Mouse (Mus musculus) embryonic facial prominence, embryonic 13.5 days (tissue): ENCODE data around the gene Hbq1b. TPM values are rescaled to one million over a fixed set of nuclear protein-coding genes. Genes with fewer than 3 reads are reported as not detected.
A peak's percentile ranks its signal among the peaks of the same experiment; 100 is the strongest.

ENCODE experiments used
- ATAC-seq: fragments of 200-750 bp; cut with Nextera tagmentation; 2 replicates; pipeline ENCODE4 v1.8.0; 2017; ENCODE audit warnings: low read depth; ENCODE audit not compliant: insufficient number of reproducible peaks, insufficient read depth, low FRiP score, low TSS enrichment
- H3K27ac ChIP-seq: fragments of 300-500 bp; sonication (generic); 2 replicates; pipeline ENCODE4 v1.5.1; 2015; ENCODE audit warnings: moderate library complexity, mild to moderate bottlenecking, inconsistent platforms
- H3K27me3 ChIP-seq: fragments of 300-500 bp; sonication (generic); 2 replicates; pipeline ENCODE4 v1.6.1; 2015; ENCODE audit warnings: mild to moderate bottlenecking, inconsistent platforms
- H3K36me3 ChIP-seq: fragments of 300-500 bp; sonication (generic); 2 replicates; pipeline ENCODE4 v1.6.1; 2015; ENCODE audit warnings: mild to moderate bottlenecking, inconsistent platforms
- H3K4me1 ChIP-seq: fragments of 300-500 bp; sonication (generic); 2 replicates; pipeline ENCODE4 v1.6.1; 2015; ENCODE audit warnings: inconsistent platforms
- H3K4me2 ChIP-seq: fragments of 300-500 bp; sonication (generic); 2 replicates; pipeline ENCODE4 v1.6.1; 2015; ENCODE audit warnings: moderate library complexity, mild to moderate bottlenecking, inconsistent platforms
- H3K4me3 ChIP-seq: fragments of 300-500 bp; sonication (generic); 2 replicates; pipeline ENCODE4 v1.5.1; 2015; ENCODE audit warnings: mild to moderate bottlenecking, inconsistent platforms
- H3K9ac ChIP-seq: fragments of 300-500 bp; sonication (generic); 2 replicates; pipeline ENCODE4 v1.6.1; 2015; ENCODE audit warnings: mild to moderate bottlenecking, inconsistent platforms
- H3K9me3 ChIP-seq: fragments of 300-500 bp; sonication (generic); 2 replicates; pipeline ENCODE4 v1.6.1; 2016; ENCODE audit warnings: inconsistent platforms
- WGBS: fragments of 180-500 bp; shearing (Covaris S2); methylation state at CpG from one replicate; pipeline ENCODE4 v1.1.7; 2015; ENCODE audit warnings: mixed read lengths; 5-methylcytosine and 5-hydroxymethylcytosine counted together
- polyA plus RNA-seq: library from polyadenylated mRNA; unstranded; fragments of >200 nt; fragmentation: Nextera tagmentation; extraction: Ambion mirVana; gene quantifications from 2 replicates; pipeline ENCODE4 v1.2.1, GENCODE M21; 2015

The Hbq1b gene
- polyA plus RNA-seq, 1 experiment from 2014 or later: 1.6 TPM

DNA sequence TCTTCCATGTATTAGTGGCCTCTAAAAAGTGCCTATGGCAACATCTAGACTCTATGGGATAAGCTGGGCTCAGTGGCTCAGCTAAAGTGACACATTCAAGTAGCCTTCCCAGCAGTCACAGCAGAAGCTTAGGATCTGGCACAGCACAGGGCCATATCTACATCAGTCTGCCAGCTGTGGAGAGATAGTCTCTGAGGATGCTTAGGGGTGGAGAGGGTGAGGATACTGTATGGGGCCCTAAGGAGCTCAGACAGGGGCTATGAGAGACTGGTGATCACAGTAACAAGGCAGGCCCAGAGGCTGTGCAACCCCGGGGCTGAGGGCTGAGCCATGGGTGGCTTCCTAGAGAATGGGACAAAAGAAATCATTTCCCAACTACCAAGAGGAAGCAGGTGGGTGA, 20.2 kb downstream of the Hbq1b start:
- no peak overlapping the region for H3K9ac ChIP-seq
- H3K27me3 ChIP-seq: peaks cover 3% of the 10 kb centered on the region; the same call in 1 of the 2 replicates
- no peak overlapping the region for H3K27ac ChIP-seq
- ATAC-seq: no peak
- H3K4me1 ChIP-seq: no peaks in the 10 kb centered on the region
- WGBS: 79% methylated on average over 1 of the region's 1 CpGs
- no peak overlapping the region for H3K4me2 ChIP-seq
- no peaks in the 10 kb centered on the region for H3K9me3 ChIP-seq
- no peak overlapping the region for H3K4me3 ChIP-seq
- no peaks in the 10 kb centered on the region for H3K36me3 ChIP-seq

GRCm38 (mm10) chr11:32309446-32309845, 22.7 kb downstream of the Hbq1b start:
- no peak overlapping the region for H3K4me3 ChIP-seq
- no peak for ATAC-seq
- no peaks in the 10 kb centered on the region for H3K4me1 ChIP-seq
- 59% methylated on average over 4 of the region's 4 CpGs for WGBS
- H3K4me2 ChIP-seq: no peak overlapping the region
- H3K9ac ChIP-seq: no peak overlapping the region
- H3K36me3 ChIP-seq: no peaks in the 10 kb centered on the region
- no peaks in the 10 kb centered on the region for H3K9me3 ChIP-seq
- no peaks in the 10 kb centered on the region for H3K27me3 ChIP-seq
- H3K27ac ChIP-seq: no peak overlapping the region

- no peaks in the 10 kb centered on the region for H3K36me3 ChIP-seq
- H3K9ac ChIP-seq: no peak overlapping the region
- H3K9me3 ChIP-seq: no peaks in the 10 kb centered on the region
- 63% methylated on average over 3 of the region's 3 CpGs for WGBS
- no peak overlapping the region for H3K4me2 ChIP-seq
- no peaks in the 10 kb centered on the region for H3K4me1 ChIP-seq
- no peak overlapping the region for H3K4me3 ChIP-seq
- no peaks in the 10 kb centered on the region for H3K27me3 ChIP-seq
- H3K27ac ChIP-seq: no peak overlapping the region
- no peak for ATAC-seq
Observed at GRCm38 (mm10) chr11:32309928-32310327, 23.2 kb downstream of the Hbq1b start.

DNA sequence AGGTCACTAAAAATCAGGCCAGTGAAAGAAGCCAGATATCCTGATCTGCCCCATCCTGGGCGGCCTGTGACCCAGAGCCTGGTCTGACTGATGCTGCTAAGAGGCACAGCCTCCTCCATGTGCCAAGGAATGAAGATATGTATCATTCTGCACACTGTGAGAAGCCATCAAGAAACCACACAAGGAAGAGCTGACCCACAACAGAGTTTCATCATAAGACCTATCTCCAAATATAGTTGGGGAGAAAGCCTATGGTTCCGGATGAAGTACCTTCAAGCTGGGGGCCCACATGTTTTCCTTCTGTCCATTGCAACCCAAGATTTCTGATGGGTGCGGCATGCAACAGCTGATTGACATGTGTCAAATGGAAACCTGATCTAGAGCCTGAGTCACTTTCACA, 29.2 kb downstream of the Hbq1b start:
- no peak overlapping the region for H3K9ac ChIP-seq
- 81% methylated on average over 3 of the region's 3 CpGs for WGBS
- H3K4me1 ChIP-seq: no peaks in the 10 kb centered on the region
- H3K27ac ChIP-seq: no peak overlapping the region
- H3K9me3 ChIP-seq: no peaks in the 10 kb centered on the region
- no peaks in the 10 kb centered on the region for H3K27me3 ChIP-seq
- no peak overlapping the region for H3K4me3 ChIP-seq
- no peaks in the 10 kb centered on the region for H3K36me3 ChIP-seq
- no peak for ATAC-seq
- no peak overlapping the region for H3K4me2 ChIP-seq

- Histone ChIP-seq H3K4me1 (peaks cover 5% of the 10 kb centered on the region; the same call in 1 of the 2 replicates), H3K27me3 (no peaks in the 10 kb centered on the region), H3K27ac (no peak overlapping the region), H3K9me3 (no peaks in the 10 kb centered on the region), H3K4me2 (no peak overlapping the region), H3K36me3 (no peaks in the 10 kb centered on the region), H3K9ac (no peak overlapping the region), H3K4me3 (no peak overlapping the region)
- WGBS: 64% methylated on average over 11 of the region's 11 CpGs
- ATAC-seq: no peak
Observed at GRCm38 (mm10) chr11:32320507-32321195, 33.9 kb downstream of the Hbq1b start.

DNA sequence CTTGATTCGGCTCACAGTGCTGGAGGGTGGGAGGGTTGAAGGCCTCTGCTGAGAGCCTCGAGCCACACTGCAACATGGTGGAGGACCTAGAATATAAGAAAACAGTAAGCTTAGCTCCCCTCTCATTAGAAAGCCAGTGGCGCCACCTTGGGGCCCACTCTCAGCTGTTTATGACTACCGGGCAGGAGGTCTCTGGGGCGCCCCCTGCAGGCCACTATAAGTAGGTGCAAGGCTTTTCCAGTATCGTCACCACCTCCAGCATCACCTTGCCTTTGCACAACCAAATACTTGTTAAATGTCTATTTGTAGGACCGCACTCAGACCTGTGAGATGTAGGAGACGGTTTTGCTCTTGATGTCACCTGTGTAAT, 34.4 kb downstream of the Hbq1b start:
- Histone ChIP-seq H3K9me3 (no peaks in the 10 kb centered on the region), H3K4me2 (no peak overlapping the region), H3K9ac (no peak overlapping the region), H3K4me1 (peaks cover 5% of the 10 kb centered on the region; the same call in 1 of the 2 replicates), H3K36me3 (no peaks in the 10 kb centered on the region), H3K27ac (no peak overlapping the region), H3K27me3 (no peaks in the 10 kb centered on the region), H3K4me3 (no peak overlapping the region)
- ATAC-seq: no peak
- 40% methylated on average over 8 of the region's 8 CpGs for WGBS

DNA sequence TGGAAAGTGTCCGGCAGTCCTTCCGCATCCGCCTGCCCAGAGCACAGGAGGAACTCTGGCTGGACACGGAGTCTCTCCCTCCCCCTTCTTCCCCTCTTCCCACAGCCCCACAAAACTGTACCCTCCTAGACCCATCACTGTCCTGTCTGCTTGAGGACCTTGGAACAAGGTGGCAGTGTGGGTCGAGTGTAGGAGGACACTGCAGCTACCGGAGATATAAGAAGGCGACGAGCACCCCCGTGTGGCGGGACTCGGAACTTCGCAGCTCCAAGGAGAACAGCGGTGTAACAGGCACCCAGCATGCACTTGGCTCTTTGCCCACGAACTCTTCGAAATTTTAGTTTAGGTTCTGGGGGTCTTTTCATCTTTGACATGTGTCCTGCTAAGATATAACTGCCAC, 37.8 kb downstream of the Hbq1b start:
- peak overlapping the region; percentile 60 for H3K9ac ChIP-seq
- peak; percentile 76 for ATAC-seq
- 12% methylated on average over 15 of the region's 15 CpGs for WGBS
- H3K4me2 ChIP-seq: peak overlapping the region; percentile 55
- H3K4me3 ChIP-seq: peak overlapping the region; percentile 27
- H3K4me1 ChIP-seq: peaks cover 5% of the 10 kb centered on the region; the same call in 1 of the 2 replicates
- no peaks in the 10 kb centered on the region for H3K9me3 ChIP-seq
- H3K36me3 ChIP-seq: no peaks in the 10 kb centered on the region
- 0 out of 2 replicates have a peak, but pooled peaks cover 4% of the 10 kb centered on the region for H3K27me3 ChIP-seq
- H3K27ac ChIP-seq: no peak overlapping the region

- H3K36me3 ChIP-seq: no peaks in the 10 kb centered on the region
- H3K27me3 ChIP-seq: 0 out of 2 replicates have a peak, but pooled peaks cover 4% of the 10 kb centered on the region
- no peak overlapping the region for H3K9ac ChIP-seq
- H3K4me1 ChIP-seq: peaks cover 9% of the 10 kb centered on the region; the same call in 1 of the 2 replicates
- H3K9me3 ChIP-seq: no peaks in the 10 kb centered on the region
- H3K4me2 ChIP-seq: no peak overlapping the region
- WGBS: 48% methylated on average over 6 of the region's 6 CpGs
- no peak overlapping the region for H3K27ac ChIP-seq
- H3K4me3 ChIP-seq: no peak overlapping the region
- ATAC-seq: no peak
Observed at GRCm38 (mm10) chr11:32331075-32331474, 44.3 kb downstream of the Hbq1b start.

DNA sequence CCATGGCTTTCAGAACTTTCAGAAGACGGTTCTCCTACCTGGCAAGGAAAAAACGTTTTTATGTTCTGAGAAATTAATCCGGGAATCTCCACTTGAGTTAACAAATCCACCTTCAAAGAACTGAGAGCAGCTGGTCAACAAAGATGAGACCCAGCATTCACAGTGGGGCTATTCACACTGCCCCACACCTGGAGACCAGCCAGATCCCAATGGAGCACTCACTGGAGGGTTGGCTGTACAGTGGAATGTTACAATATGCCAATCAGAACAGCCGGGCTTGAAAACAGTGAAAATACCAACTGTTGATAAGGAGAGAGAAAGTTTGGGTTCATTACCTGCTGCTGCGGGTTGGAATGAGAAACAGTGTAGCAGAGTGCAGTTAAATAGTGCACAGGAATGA, 45.1 kb downstream of the Hbq1b start:
- no peaks in the 10 kb centered on the region for H3K36me3 ChIP-seq
- H3K9me3 ChIP-seq: no peaks in the 10 kb centered on the region
- H3K9ac ChIP-seq: no peak overlapping the region
- H3K27ac ChIP-seq: no peak overlapping the region
- no peak overlapping the region for H3K4me2 ChIP-seq
- H3K4me3 ChIP-seq: no peak overlapping the region
- H3K27me3 ChIP-seq: 0 out of 2 replicates have a peak, but pooled peaks cover 4% of the 10 kb centered on the region
- ATAC-seq: no peak
- peaks cover 9% of the 10 kb centered on the region; the same call in 1 of the 2 replicates for H3K4me1 ChIP-seq
- 73% methylated on average over 5 of the region's 5 CpGs for WGBS

DNA sequence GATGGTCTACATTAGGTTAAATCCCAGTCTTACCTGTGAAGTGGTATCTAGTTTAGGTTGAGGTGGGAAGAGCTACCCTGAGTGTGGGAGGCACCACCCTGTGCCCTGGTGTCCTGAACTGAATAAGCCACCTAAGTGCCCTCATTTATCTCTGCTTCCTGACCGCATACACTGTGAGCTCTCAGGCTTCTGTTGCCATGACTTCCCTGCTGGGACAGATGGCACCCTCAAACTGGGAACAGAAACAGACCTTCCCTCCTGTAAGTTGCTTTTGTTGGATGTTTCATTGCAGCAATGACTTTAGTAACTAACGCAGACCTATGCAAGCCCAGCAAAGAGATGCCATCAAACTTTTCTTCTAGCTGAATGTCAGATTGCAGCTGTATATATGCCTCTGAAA, 46.5 kb downstream of the Hbq1b start:
- no peaks in the 10 kb centered on the region for H3K9me3 ChIP-seq

DNA sequence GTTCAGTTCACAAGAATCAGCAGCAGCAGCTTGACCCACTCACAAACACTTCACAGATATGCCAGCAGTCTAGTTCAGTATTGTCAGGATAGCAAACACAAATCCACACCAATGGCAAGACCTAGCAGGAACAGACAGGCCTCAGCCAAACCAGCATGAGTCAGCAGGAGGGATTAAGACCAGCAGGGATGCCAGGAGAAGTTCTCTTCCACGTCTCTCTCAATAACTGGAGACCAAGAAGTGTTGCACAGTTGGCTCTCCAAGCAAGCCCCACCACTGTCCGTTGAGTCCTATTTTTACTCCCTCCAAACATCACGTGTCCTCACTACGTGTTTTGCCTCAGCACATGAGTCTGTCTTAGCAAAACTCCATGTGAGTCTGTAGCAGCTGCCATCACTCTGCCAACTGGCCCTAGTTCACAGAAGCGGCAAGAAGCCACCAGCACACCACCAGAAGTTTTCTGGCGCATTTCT, 49.7 kb downstream of the Hbq1b start:
- no peak overlapping the region for H3K4me2 ChIP-seq

More for the DNA sequence above, 46.5 kb downstream of the Hbq1b start:
- Histone ChIP-seq H3K4me3 (no peak overlapping the region), H3K36me3 (no peaks in the 10 kb centered on the region), H3K27ac (no peak overlapping the region), H3K4me1 (peaks cover 9% of the 10 kb centered on the region; the same call in 1 of the 2 replicates), H3K4me2 (no peak overlapping the region), H3K27me3 (0 out of 2 replicates have a peak, but pooled peaks cover 4% of the 10 kb centered on the region), H3K9ac (no peak overlapping the region)
- no peak for ATAC-seq
- WGBS: 85% methylated on average over 2 of the region's 2 CpGs

More for the DNA sequence above, 49.7 kb downstream of the Hbq1b start:
- Histone ChIP-seq H3K9ac (no peak overlapping the region), H3K4me3 (no peak overlapping the region), H3K27ac (no peak overlapping the region), H3K4me1 (0 out of 2 replicates have a peak, but pooled peaks cover 8% of the 10 kb centered on the region), H3K36me3 (no peaks in the 10 kb centered on the region), H3K9me3 (no peaks in the 10 kb centered on the region), H3K27me3 (no peaks in the 10 kb centered on the region)
- ATAC-seq: no peak
- 90% methylated on average over 6 of the region's 6 CpGs for WGBS
